Mouse (Mus musculus) midbrain, postnatal 0 days (tissue): ENCODE results near the gene Slc7a5. TPM values are rescaled to one million over a fixed set of nuclear protein-coding genes. Genes with fewer than 3 reads are reported as not detected.

Source experiments
- ATAC-seq: fragments of 200-750 bp; cut with Nextera tagmentation; 2 replicates; pipeline ENCODE4 v1.8.0; 2017; ENCODE audit warnings: moderate number of reproducible peaks, mild to moderate bottlenecking, moderate TSS enrichment, moderate library complexity; ENCODE audit not compliant: low FRiP score
- DNase-seq: peaks from one replicate; pipeline ENCODE4 v3.0.0-alpha.2; 2015; ENCODE audit warnings: low spot score
- H3K27ac ChIP-seq: fragments of 300-500 bp; sonication (generic); 2 replicates; pipeline ENCODE4 v1.5.1; 2014; ENCODE audit warnings: low read depth, mild to moderate bottlenecking, low read length, mixed read lengths
- H3K27me3 ChIP-seq: fragments of 300-500 bp; sonication (generic); 2 replicates; pipeline ENCODE4 v1.6.1; 2014; ENCODE audit warnings: low read length, control low read depth, mixed read lengths; ENCODE audit not compliant: insufficient read depth
- H3K36me3 ChIP-seq: fragments of 300-500 bp; sonication (generic); 2 replicates; pipeline ENCODE4 v1.6.1; 2014; ENCODE audit warnings: low read length, control low read depth, mixed read lengths; ENCODE audit not compliant: insufficient read depth
- H3K4me1 ChIP-seq: fragments of 300-500 bp; sonication (generic); 2 replicates; pipeline ENCODE4 v1.6.1; 2014; ENCODE audit warnings: mild to moderate bottlenecking, control low read depth, antibody characterized with exemption, low read length, mixed read lengths; ENCODE audit not compliant: insufficient read depth
- H3K4me2 ChIP-seq: fragments of 300-500 bp; sonication (generic); 2 replicates; pipeline ENCODE4 v1.6.1; 2014; ENCODE audit warnings: low read depth, mild to moderate bottlenecking, low read length, mixed read lengths; ENCODE audit not compliant: poor library complexity, severe bottlenecking
- H3K4me3 ChIP-seq: fragments of 300-500 bp; sonication (generic); 2 replicates; pipeline ENCODE4 v1.5.1; 2014; ENCODE audit warnings: low read depth, mild to moderate bottlenecking, low read length, moderate library complexity
- H3K9ac ChIP-seq: fragments of 300-500 bp; sonication (generic); replicated peaks from 2 replicates; pipeline ENCODE4 v1.6.1; 2014; ENCODE audit warnings: mild to moderate bottlenecking, low read length, moderate library complexity, mixed read lengths; ENCODE audit not compliant: poor library complexity, severe bottlenecking
- H3K9me3 ChIP-seq: fragments of 300-500 bp; sonication (generic); 2 replicates; pipeline ENCODE4 v1.6.1; 2016; ENCODE audit warnings: low read length, control low read depth
- CTCF ChIP-seq: IDR thresholded peaks from 2 replicates; pipeline ENCODE4 v1.5.1; 2016; ENCODE audit warnings: antibody characterized with exemption, mild to moderate bottlenecking
- WGBS: fragments of 180-500 bp; shearing (Covaris S2); extraction: QIAGEN DNeasy Blood & Tissue Kit; methylation state at CpG from one replicate; pipeline ENCODE4 v1.1.7; 2014; 5-methylcytosine and 5-hydroxymethylcytosine counted together
- polyA plus RNA-seq: library from polyadenylated mRNA; unstranded; fragments of >200 nt; fragmentation: Nextera tagmentation; extraction: Ambion mirVana; gene quantifications from 2 replicates; pipeline ENCODE4 v1.2.1, GENCODE M21; 2015
- total RNA-seq: library from RNA; depleted of rRNA; stranded (reverse); fragments of >200 nt; gene quantifications from 2 replicates; pipeline ENCODE4 v1.2.3, GENCODE M21; 2014; rRNA removed

The Slc7a5 gene
- total RNA-seq: 111 and 115 TPM in 2 replicates
- polyA plus RNA-seq: 64.5 and 65.2 TPM in 2 replicates

DNA sequence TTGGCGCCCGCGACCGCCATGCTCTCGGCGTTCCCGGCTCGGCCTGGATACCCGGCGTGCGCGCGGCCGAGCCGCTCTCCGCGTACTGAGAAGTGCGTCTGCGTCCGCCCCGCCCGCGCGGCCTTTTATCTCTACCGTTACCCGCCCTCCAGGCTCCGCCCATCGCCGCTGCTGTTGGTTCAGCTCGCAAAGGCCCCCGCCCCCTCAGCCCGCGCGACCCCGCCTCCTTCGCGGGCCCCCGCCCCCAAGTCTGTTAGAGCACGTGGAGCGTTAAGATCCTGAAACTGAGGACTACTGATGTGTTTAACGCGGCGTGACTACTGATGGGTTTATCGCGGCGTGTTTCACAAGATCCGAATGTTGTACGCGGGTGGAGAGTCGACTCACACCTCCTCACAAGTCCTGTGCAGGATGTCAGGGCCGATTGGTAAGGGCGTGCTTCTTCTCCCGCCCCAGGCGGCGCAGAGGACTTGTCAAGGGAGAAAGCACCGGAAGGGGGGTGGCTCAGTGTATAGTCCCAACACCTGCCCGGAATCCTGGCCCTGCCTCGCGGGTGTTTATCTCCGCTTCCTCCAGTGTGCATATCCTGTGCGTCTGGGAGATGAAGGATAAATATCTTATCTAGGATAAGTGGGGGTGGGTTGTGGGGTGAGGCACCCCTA lies at the start of gene Slc7a5:
Gene Slc7a5, minus strand, starts transcription at position 108 of the 662 bp plus-strand sequence.
- peak within 1 kb of the TSS; percentile 80 for H3K9ac ChIP-seq
- peak; percentile 98 for DNase-seq
- peak within 1 kb of the TSS; percentile 85 for H3K4me3 ChIP-seq
- ATAC-seq: peak; percentile 91
- H3K9me3 ChIP-seq: no peaks in the 10 kb centered on the region
- no peaks in the 10 kb centered on the region for H3K36me3 ChIP-seq
- H3K4me1 ChIP-seq: peaks cover 5% of the 10 kb centered on the region; the same call in 1 of the 2 replicates
- under 1% methylated on average over 57 of the region's 61 CpGs for WGBS
- H3K27ac ChIP-seq: peak within 1 kb of the TSS; percentile 59
- H3K27me3 ChIP-seq: no peaks in the 10 kb centered on the region
- peak within 1 kb of the TSS; percentile 93 for H3K4me2 ChIP-seq
- no peak for TF ChIP-seq CTCF

DNA sequence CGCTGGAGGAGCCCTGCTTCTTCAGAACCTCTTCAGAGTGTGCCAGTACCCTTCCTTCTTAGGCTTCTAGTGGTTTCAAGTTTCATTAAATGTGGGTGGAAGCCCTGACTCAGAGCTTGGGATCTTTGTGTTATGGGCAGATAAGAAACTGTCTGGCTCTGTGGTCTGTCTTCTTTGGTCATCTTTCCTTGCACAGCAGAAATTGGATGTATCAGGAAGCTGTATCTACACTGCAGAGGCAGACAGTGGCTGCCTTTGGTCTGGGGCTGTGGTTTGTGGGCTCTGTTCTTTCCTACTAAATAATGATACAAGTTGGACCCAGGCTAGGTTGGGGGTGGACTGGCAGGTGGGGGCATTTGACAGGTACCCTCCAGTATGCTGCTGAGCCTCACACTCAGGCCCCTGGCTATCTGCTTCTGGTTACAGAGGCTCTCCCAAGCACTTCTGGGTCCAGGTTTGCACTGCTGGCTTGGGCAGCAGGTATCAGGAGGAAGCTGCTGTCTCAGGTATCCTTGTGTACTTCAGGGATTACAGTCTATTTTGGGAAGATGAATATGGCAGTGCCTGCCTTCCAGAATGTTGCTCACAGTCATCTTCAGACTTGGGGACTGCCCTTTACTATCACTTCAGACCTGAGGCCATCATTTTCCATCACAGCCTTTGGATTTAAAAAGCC lies 48.5 kb upstream of the Slc7a5 start:
- WGBS: 87% methylated on average over 1 of the region's 1 CpGs

DNA sequence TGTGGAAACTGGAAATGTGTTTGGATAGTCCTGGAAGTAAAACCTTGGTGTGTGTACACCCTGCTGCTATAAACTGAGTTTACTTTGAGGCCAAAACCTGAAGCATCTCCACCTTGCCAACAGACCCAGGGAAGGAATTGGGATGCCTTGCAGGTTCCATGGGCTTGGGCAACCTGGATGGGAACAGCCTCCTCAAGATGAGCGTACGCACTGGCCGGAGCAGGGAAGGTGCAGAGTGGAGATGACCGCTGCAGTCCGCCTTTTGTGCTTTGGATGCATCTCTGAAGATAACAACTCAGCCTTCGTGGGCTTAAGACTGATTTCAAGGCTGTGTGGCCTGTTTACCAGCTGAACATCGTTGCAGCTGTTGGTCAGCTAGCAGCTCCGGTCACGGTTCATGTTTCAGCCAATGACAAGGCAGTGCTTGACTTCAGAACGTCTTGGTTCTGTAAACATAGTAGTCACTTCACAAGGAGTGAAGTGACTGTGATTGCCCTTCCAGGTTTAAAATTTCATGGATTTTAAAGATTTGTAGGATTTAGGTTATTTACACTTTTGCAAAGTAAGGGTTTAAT lies 47.6 kb upstream of the Slc7a5 start:
- H3K9ac ChIP-seq: no peak overlapping the region
- no peak for TF ChIP-seq CTCF
- no peak overlapping the region for H3K4me2 ChIP-seq
- no peak overlapping the region for H3K27ac ChIP-seq
- DNase-seq (no peak), ATAC-seq (no peak)
- no peak overlapping the region for H3K4me3 ChIP-seq
- no peaks in the 10 kb centered on the region for H3K27me3 ChIP-seq
- H3K4me1 ChIP-seq: peaks cover 3% of the 10 kb centered on the region; the same call in 1 of the 2 replicates
- peaks cover 3% of the 10 kb centered on the region; the same call in 1 of the 2 replicates for H3K36me3 ChIP-seq
- no peaks in the 10 kb centered on the region for H3K9me3 ChIP-seq
- WGBS: 88% methylated on average over 10 of the region's 10 CpGs

More for the DNA sequence above, 48.5 kb upstream of the Slc7a5 start:
- TF ChIP-seq CTCF: no peak
- no peak overlapping the region for H3K27ac ChIP-seq
- no peak overlapping the region for H3K4me2 ChIP-seq
- H3K36me3 ChIP-seq: peaks cover 3% of the 10 kb centered on the region; the same call in 1 of the 2 replicates
- no peaks in the 10 kb centered on the region for H3K27me3 ChIP-seq
- no peak overlapping the region for H3K4me3 ChIP-seq
- ATAC-seq (no peak), DNase-seq (no peak)
- no peaks in the 10 kb centered on the region for H3K9me3 ChIP-seq
- peaks cover 3% of the 10 kb centered on the region; the same call in 1 of the 2 replicates for H3K4me1 ChIP-seq
- H3K9ac ChIP-seq: no peak overlapping the region

- H3K9ac ChIP-seq: no peak overlapping the region
- TF ChIP-seq CTCF: no peak
- no peak overlapping the region for H3K27ac ChIP-seq
- 71% methylated on average over 3 of the region's 3 CpGs for WGBS
- no peak for DNase-seq
- ATAC-seq: no peak
- peaks cover 3% of the 10 kb centered on the region; the same call in 1 of the 2 replicates for H3K36me3 ChIP-seq
- no peak overlapping the region for H3K4me3 ChIP-seq
- no peak overlapping the region for H3K4me2 ChIP-seq
- peaks cover 3% of the 10 kb centered on the region; the same call in 1 of the 2 replicates for H3K4me1 ChIP-seq
- no peaks in the 10 kb centered on the region for H3K27me3 ChIP-seq
- H3K9me3 ChIP-seq: no peaks in the 10 kb centered on the region
Observed at GRCm38 (mm10) chr8:121953821-121954545, 46.5 kb upstream of the Slc7a5 start.

- H3K4me2 ChIP-seq: no peak overlapping the region
- H3K9me3 ChIP-seq: no peaks in the 10 kb centered on the region
- peaks cover 3% of the 10 kb centered on the region; the same call in 1 of the 2 replicates for H3K36me3 ChIP-seq
- 86% methylated on average over 7 of the region's 7 CpGs for WGBS
- no peak overlapping the region for H3K27ac ChIP-seq
- peaks cover 6% of the 10 kb centered on the region; the same call in 1 of the 2 replicates for H3K4me1 ChIP-seq
- H3K4me3 ChIP-seq: no peak overlapping the region
- no peak overlapping the region for H3K9ac ChIP-seq
- H3K27me3 ChIP-seq: no peaks in the 10 kb centered on the region
- TF ChIP-seq CTCF: no peak
- DNase-seq: no peak
- ATAC-seq: no peak
Observed at GRCm38 (mm10) chr8:121952800-121953199, 45.3 kb upstream of the Slc7a5 start.
